ENCODE assay signal across 19 mouse cellular contexts in the genomic region with DNA sequence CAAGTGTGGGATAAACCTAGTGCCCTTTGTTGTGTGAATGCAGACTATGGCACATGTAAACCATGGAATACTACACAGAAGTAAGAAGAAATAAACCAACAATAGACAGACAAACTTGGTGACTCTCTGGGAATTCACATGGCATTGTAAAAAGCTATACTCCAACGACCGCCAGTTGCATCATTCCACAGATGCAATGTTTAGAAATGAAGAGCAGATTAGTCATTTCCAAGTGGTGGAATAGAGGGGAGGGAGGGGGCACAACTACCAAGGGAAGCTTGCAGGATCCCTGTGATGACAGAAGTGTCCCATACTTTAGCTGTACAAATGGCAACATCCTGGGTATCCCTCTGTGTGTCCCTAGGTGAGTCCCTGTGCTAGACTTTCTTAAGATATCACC.
DNase-seq lines count a peak whose midpoint lies in the region; ATAC-seq lines count a peak whose summit lies in the region.
"Had no signal": no experiment of that assay in that cellular context is flagged by ENCODE, and none has a peak within 500 bp of the region (broad histone marks: within the 10 kb centered on the region; RNA-seq: fewer than 3 reads in every experiment).

No protein-coding gene starts in this region.

- DNase-seq in 416B (ENCODE audit: low read depth) (peak; percentile 52), NIH3T3 (ENCODE audit: low read depth) (peak; percentile 40)
- no peak for DNase-seq in heart, postnatal 14 days
- DNase-seq in left cerebral cortex, adult 18-20 months (ENCODE audit: low spot score in 2 of 2): no peak
- DNase-seq: adrenal gland, adult 2 months; adrenal gland, postnatal 10 days; adrenal gland, postnatal 25 days; cerebellum, adult 11 months; cerebellum, adult 18-20 months; cerebellum, adult 8-10 months; cerebellum, adult 9-11 months; cerebellum, postnatal 14 days; cerebellum, postnatal 36 days; embryo, embryonic 11 days; forebrain, postnatal 0 days had no signal

- intact Hi-C loops in heart, postnatal 14 days (cut with DNase I): no loop called here

- no peak for ATAC-seq in megakaryocyte progenitor cell, adult 5-6 weeks (replicated peaks; ENCODE audit: poor library complexity)
- ATAC-seq: CD4-positive, CD25-positive, alpha-beta regulatory T cell, adult 4 months; forebrain, embryonic 13.5 days; forebrain, embryonic 15.5 days; forebrain, postnatal 0 days had no signal

Comparison
In these comparisons a context has a peak if more than half of its experiments do, and no peak if none do; other contexts are left out.
1. DNase-seq: peak in 416B (single experiment) and NIH3T3 (single experiment); none in heart, postnatal 14 days (0 of 2) and left cerebral cortex, adult 18-20 months (0 of 2).